Mouse (Mus musculus) neural tube, embryonic 13.5 days (tissue): Measurements from ENCODE around the gene Lrrc51. TPM values are rescaled to one million over a fixed set of nuclear protein-coding genes. Genes with fewer than 3 reads are reported as not detected.

Experiments
- ATAC-seq: fragments of 200-750 bp; cut with Nextera tagmentation; 2 replicates; pipeline ENCODE4 v1.8.0; 2017; ENCODE audit warnings: low read depth, mild to moderate bottlenecking, moderate TSS enrichment, moderate library complexity
- H3K27ac ChIP-seq: fragments of 300-500 bp; sonication (generic); replicated peaks from 2 replicates; pipeline ENCODE4 v1.5.1; 2015; ENCODE audit warnings: moderate library complexity, mild to moderate bottlenecking, inconsistent platforms
- H3K27me3 ChIP-seq: fragments of 300-500 bp; sonication (generic); 2 replicates; pipeline ENCODE4 v1.6.1; 2015; ENCODE audit warnings: mild to moderate bottlenecking, inconsistent platforms
- H3K36me3 ChIP-seq: fragments of 300-500 bp; sonication (generic); 2 replicates; pipeline ENCODE4 v1.6.1; 2015; ENCODE audit warnings: mild to moderate bottlenecking, inconsistent platforms
- H3K4me1 ChIP-seq: fragments of 300-500 bp; sonication (generic); replicated peaks from 2 replicates; pipeline ENCODE4 v1.6.1; 2015; ENCODE audit warnings: inconsistent platforms
- H3K4me2 ChIP-seq: fragments of 300-500 bp; sonication (generic); 2 replicates; pipeline ENCODE4 v1.6.1; 2015; ENCODE audit warnings: inconsistent platforms, mild to moderate bottlenecking, moderate library complexity
- H3K4me3 ChIP-seq: fragments of 300-500 bp; sonication (generic); 2 replicates; pipeline ENCODE4 v1.5.1; 2015; ENCODE audit warnings: mild to moderate bottlenecking, inconsistent platforms
- H3K9ac ChIP-seq: fragments of 300-500 bp; sonication (generic); 2 replicates; pipeline ENCODE4 v1.6.1; 2015; ENCODE audit warnings: moderate library complexity, mild to moderate bottlenecking, inconsistent platforms
- H3K9me3 ChIP-seq: fragments of 300-500 bp; sonication (generic); 2 replicates; pipeline ENCODE4 v1.6.1; 2016; ENCODE audit warnings: inconsistent platforms
- WGBS: fragments of 180-500 bp; shearing (Covaris S2); methylation state at CpG from one replicate; pipeline ENCODE4 v1.1.7; 2015; 5-methylcytosine and 5-hydroxymethylcytosine counted together
- microRNA-seq: library from miRNA; unstranded; fragments of <30 nt; microRNA quantifications from one replicate; pipeline ENCODE4, GENCODE M21; 2016
- polyA plus RNA-seq: library from polyadenylated mRNA; unstranded; fragments of >200 nt; fragmentation: Nextera tagmentation; extraction: Ambion mirVana; gene quantifications from 2 replicates; pipeline ENCODE4 v1.2.1, GENCODE M21; 2015

The Lrrc51 gene
- polyA plus RNA-seq, 1 experiment from 2014 or later = 8.3 TPM

DNA sequence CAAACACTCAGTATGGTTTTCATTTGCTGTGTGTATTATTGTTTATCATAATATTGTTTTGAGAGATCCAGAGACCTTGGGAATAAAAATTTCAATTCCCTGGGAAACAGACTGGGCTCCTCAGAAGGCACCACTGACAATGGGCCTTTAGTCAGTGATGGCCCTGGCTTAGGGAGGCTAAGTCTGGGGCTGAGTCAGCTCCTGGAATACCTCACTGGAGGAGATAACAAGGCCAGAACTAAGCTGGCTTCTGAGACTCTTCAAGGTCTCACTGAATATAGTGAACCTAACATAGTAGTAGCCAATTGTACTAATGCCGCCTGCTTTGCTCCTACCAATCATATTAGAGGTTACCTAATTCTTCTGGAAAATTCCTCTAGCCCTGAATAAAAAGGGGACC, 57.7 kb downstream of the Lrrc51 start:
- Histone ChIP-seq H3K27ac (no peak overlapping the region), H3K4me2 (no peak overlapping the region), H3K9ac (no peak overlapping the region), H3K36me3 (no peaks in the 10 kb centered on the region), H3K4me3 (no peak overlapping the region), H3K27me3 (no peaks in the 10 kb centered on the region), H3K4me1 (no peaks in the 10 kb centered on the region), H3K9me3 (no peaks in the 10 kb centered on the region)
- WGBS = 100% methylated on average over 1 of the region's 1 CpGs
- ATAC-seq = no peak

DNA sequence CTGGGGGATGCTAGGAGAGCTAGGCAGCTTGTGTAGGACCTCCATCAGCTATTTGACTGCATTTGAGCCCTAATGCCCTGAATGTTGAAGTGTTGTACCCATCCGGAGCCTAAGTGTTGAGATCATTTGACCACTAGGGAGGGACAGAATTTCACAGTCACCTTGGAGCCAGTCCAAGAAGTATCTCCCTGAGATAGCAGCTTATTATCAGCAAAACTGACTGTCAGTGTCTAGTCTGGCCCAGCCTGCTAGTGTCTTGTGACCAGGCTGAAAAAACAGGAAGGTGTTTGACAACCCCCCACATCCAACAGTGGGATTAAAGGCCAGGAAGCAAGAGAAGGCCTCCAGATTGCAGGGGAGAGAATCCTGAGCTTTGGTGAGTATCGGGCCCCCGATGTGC, 62.4 kb downstream of the Lrrc51 start:
- H3K27me3 ChIP-seq = no peaks in the 10 kb centered on the region
- no peaks in the 10 kb centered on the region for H3K9me3 ChIP-seq
- no peaks in the 10 kb centered on the region for H3K4me1 ChIP-seq
- ATAC-seq = no peak
- H3K4me3 ChIP-seq = no peak overlapping the region
- H3K9ac ChIP-seq = no peak overlapping the region
- no peak overlapping the region for H3K27ac ChIP-seq
- 94% methylated on average over 3 of the region's 3 CpGs for WGBS
- H3K36me3 ChIP-seq = no peaks in the 10 kb centered on the region
- H3K4me2 ChIP-seq = no peak overlapping the region

DNA sequence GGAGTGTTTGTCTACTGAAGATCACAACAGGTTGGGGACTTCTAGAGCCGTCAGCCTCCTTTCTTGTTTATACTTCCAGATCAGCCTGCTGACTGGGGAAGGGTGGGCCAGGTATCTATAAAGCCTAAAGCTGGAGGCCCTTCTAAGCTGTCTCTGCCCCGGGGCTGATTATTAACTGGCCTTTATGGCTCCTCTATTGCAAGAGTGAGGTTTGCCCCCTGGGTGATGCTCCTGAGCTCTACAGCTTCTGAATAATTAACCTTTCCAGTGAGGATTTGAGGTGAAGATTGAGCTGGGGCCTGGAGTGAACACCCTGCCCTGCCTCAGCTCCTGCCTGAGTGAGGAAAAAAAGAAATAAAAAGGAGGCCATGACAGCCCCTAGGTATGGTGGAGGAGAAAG, 63.1 kb downstream of the Lrrc51 start, which contains the start of gene Folr1:
Gene Folr1, minus strand, starts transcription at position 160 of the 400 bp plus-strand sequence.
- WGBS = 23% methylated on average over 2 of the region's 2 CpGs
- Histone ChIP-seq H3K9ac (no peak within 1 kb of the TSS), H3K27ac (no peak within 1 kb of the TSS), H3K27me3 (no peaks in the 10 kb centered on the region), H3K9me3 (no peaks in the 10 kb centered on the region), H3K4me3 (no peak within 1 kb of the TSS), H3K4me1 (no peaks in the 10 kb centered on the region), H3K4me2 (no peak within 1 kb of the TSS), H3K36me3 (no peaks in the 10 kb centered on the region)
- ATAC-seq = no peak

DNA sequence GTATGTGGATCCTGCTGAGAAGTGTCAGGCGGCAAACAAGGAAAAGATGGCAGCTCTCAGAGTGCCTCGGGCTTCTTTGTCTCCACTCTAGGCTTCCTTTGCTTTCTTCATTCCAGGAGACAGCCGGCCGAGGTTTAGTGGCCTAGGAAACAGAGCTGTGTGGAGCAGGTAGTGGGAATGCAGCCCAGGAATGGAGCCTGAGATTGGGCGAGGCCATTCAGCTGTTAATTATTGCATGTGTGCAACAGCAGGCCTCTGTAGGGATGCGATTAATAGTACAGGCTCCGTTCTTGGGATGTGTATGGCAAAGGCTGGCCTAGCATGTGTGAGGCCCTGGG, 64.6 kb downstream of the Lrrc51 start:
- Histone ChIP-seq H3K9ac (no peak overlapping the region), H3K4me2 (no peak overlapping the region), H3K27ac (no peak overlapping the region), H3K27me3 (no peaks in the 10 kb centered on the region), H3K36me3 (no peaks in the 10 kb centered on the region), H3K9me3 (no peaks in the 10 kb centered on the region), H3K4me3 (no peak overlapping the region), H3K4me1 (no peaks in the 10 kb centered on the region)
- ATAC-seq = no peak
- WGBS = 63% methylated on average over 7 of the region's 7 CpGs

DNA sequence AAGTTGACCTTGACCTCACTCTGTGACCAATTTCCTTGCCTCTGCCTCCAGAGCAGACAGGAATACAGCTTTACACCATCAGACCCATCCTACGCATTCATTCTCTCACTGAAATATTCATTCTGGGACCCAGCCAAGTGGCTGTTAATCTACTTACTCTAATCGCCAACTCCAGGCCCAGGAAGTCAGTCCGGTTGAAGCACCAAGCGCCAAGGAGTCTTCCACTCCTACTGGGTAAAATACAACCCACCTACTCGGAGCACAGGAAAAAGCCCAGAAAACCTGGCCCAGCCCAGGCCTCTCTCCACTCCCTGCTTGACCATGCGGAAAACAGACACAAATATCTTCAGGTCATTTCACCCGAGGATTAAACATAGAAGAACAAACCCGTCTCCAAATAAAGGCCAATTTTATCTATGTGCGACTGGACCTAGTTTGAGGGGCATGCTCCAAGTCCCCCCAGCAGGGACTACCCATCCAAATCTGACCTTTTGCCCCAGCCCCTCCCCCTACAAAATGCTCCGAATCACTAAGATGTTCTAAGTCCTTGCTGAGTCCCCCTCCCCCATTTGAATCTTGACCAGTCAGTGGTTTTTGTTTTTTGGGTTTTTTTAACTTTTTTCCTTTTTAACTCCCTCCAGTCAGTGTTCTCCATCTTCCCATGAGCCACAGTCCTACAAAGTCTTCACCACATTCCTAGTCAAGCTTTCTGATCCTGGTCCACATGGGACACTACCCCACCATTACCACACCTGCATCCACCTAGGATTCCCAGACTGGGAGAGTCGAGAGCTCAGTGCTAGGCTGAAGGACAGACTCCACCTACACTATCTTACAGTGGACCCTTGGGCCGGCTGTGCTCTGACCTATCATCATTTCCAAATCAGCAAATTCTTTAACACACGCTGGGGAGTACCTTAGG, 65.2 kb downstream of the Lrrc51 start:
- Histone ChIP-seq H3K4me2 (no peak overlapping the region), H3K9me3 (no peaks in the 10 kb centered on the region), H3K27me3 (no peaks in the 10 kb centered on the region), H3K4me1 (no peaks in the 10 kb centered on the region), H3K9ac (no peak overlapping the region), H3K36me3 (no peaks in the 10 kb centered on the region), H3K4me3 (no peak overlapping the region), H3K27ac (no peak overlapping the region)
- ATAC-seq = no peak
- 66% methylated on average over 13 of the region's 13 CpGs for WGBS

DNA sequence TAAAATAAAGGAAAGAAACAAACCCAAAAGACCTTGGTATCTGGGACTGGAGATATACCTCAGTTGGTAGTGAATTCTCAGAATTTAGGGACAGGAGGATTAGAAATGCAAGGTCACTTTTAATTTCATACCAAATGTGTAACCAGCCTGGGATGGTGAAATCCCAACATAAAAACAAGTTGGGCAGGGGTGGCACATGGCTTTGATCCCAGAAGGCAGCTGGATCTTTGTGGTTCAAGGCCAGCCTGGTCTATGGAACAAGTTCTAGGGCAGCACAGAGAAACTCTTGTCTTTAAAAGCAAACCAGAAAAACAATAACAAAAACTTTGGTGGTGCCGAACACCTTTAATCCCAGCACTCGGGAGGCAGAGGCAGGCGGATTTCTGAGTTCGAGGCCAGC, 66.2 kb downstream of the Lrrc51 start:
- H3K9me3 ChIP-seq = no peaks in the 10 kb centered on the region
- 97% methylated on average over 4 of the region's 4 CpGs for WGBS
- H3K4me1 ChIP-seq = no peaks in the 10 kb centered on the region
- ATAC-seq = no peak
- no peak overlapping the region for H3K9ac ChIP-seq
- no peaks in the 10 kb centered on the region for H3K27me3 ChIP-seq
- no peak overlapping the region for H3K4me3 ChIP-seq
- no peaks in the 10 kb centered on the region for H3K36me3 ChIP-seq
- H3K4me2 ChIP-seq = no peak overlapping the region
- no peak overlapping the region for H3K27ac ChIP-seq

DNA sequence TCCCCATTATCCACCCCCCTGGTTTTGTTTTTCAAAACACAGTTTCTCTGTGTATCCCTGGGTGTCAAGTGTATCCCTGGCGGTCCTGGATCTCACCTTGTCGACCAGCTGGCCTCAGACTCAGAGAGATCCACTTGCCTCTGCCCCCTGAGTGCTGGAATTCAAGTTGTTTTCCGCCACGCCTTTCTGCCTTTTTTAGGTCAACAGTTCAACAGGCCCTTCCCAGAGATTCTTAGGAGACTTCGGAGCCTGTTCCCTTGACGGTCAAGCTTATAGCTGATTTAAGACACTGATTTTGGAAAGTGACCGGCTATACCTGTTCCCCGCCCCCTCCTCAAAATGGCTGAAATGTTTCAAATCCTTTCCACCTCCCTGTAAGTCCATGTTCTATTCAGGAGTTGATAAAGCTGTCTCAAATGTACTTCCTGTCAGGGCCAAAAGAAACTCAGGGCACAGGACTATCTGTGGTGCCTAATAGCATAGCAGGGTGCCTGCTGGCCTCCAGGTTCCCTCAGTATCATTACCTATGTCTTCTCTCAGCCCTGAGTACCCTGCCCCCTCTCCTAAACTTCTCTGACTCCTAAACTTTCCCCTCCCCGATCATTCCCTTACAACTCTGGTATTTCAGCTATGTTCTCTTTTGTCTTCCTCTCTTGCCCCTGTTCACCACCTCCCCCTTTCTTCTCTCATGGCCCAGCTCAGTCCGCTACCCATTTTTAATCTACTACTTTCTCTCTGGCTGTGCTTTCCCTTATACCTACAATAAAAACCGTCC, 67.0 kb downstream of the Lrrc51 start:
- H3K27me3 ChIP-seq = no peaks in the 10 kb centered on the region
- no peaks in the 10 kb centered on the region for H3K9me3 ChIP-seq
- no peak for ATAC-seq
- WGBS = 82% methylated on average over 11 of the region's 11 CpGs
- no peak overlapping the region for H3K4me2 ChIP-seq
- H3K9ac ChIP-seq = no peak overlapping the region
- H3K4me3 ChIP-seq = no peak overlapping the region
- no peak overlapping the region for H3K27ac ChIP-seq
- H3K36me3 ChIP-seq = no peaks in the 10 kb centered on the region
- H3K4me1 ChIP-seq = no peaks in the 10 kb centered on the region

DNA sequence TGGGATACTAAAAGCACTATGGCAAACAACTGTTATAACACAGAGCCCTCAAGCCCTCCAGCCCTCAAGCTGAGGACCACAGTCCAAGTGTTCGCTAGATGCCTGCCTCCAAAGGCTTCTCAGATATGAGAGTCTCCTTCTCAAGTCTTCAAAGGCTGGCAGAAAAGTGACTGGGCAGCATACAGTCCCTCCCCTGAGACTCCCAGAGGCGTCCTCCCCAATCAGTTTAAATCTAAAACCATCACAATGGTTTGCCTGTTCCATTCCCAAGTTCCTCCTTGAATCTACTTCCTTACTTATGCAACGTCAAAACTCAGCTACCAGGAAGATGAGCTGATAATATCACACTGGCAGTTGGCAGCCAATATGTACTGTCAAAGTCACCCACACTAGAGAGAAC, 70.3 kb downstream of the Lrrc51 start, which contains the start of gene Anapc15:
Gene Anapc15, plus strand, starts transcription at position 301 of the 400 bp plus-strand sequence.
- H3K9me3 ChIP-seq = no peaks in the 10 kb centered on the region
- no peak for ATAC-seq
- H3K27ac ChIP-seq = no peak within 1 kb of the TSS
- no peaks in the 10 kb centered on the region for H3K36me3 ChIP-seq
- H3K9ac ChIP-seq = no peak within 1 kb of the TSS
- no peak within 1 kb of the TSS for H3K4me2 ChIP-seq
- H3K27me3 ChIP-seq = no peaks in the 10 kb centered on the region
- no peaks in the 10 kb centered on the region for H3K4me1 ChIP-seq
- 77% methylated on average over 3 of the region's 3 CpGs for WGBS
- H3K4me3 ChIP-seq = no peak within 1 kb of the TSS

Small RNA genes within 50 kb of the gene (microRNA-seq; reads per million reads assigned to microRNA genes)
- not detected for gene Gm22655

Other genes with a start within 250 kb of the Lrrc51 start
- 1.1 and 2.3 TPM in 2 replicates for gene Phox2a, start 115.6 kb downstream of the Lrrc51 start, polyA plus RNA-seq
- gene Inppl1, start 95.7 kb downstream of the Lrrc51 start, polyA plus RNA-seq = 17.4 and 22.2 TPM in 2 replicates
- gene Folr2, start 76.7 kb downstream of the Lrrc51 start, polyA plus RNA-seq = 2.3 and 3.3 TPM in 2 replicates
- 72.7 and 81.9 TPM in 2 replicates for gene Anapc15, start 70.2 kb downstream of the Lrrc51 start, polyA plus RNA-seq
- 0.77 and 4.3 TPM in 2 replicates for gene Folr1, start 63.1 kb downstream of the Lrrc51 start, polyA plus RNA-seq
- gene Lamtor1, start 28.0 kb downstream of the Lrrc51 start, polyA plus RNA-seq = 134 and 139 TPM in 2 replicates
- 0.25 and 0.54 TPM in 2 replicates for gene Tomt, start 27.5 kb downstream of the Lrrc51 start, polyA plus RNA-seq
- 46.2 and 50.1 TPM in 2 replicates for gene Numa1, start 216 bp upstream of the Lrrc51 start, polyA plus RNA-seq
- gene Il18bp, start 84.8 kb upstream of the Lrrc51 start, polyA plus RNA-seq = 3.7 and 4.6 TPM in 2 replicates
- gene Rnf121, start 131.6 kb upstream of the Lrrc51 start, polyA plus RNA-seq = 30.7 and 33.2 TPM in 2 replicates
- 22.0 and 27.1 TPM in 2 replicates for gene Xndc1, start 131.6 kb upstream of the Lrrc51 start, polyA plus RNA-seq
- 1.9 and 2.5 TPM in 2 replicates for gene Xntrpc, start 131.8 kb upstream of the Lrrc51 start, polyA plus RNA-seq
- gene Trpc2, start 149.2 kb upstream of the Lrrc51 start, polyA plus RNA-seq = 1.8 TPM in 1 of 2 replicates, not detected in the other
- 0.71 and 1.2 TPM in 2 replicates for gene Art1, start 167.8 kb upstream of the Lrrc51 start, polyA plus RNA-seq
- gene Art5, start 175.6 kb upstream of the Lrrc51 start, polyA plus RNA-seq = 0.60 and 0.77 TPM in 2 replicates
- not detected in 2 replicates for gene Chrna10, start 182.9 kb upstream of the Lrrc51 start, polyA plus RNA-seq